Mouse (Mus musculus): ENCODE measurements around the gene Pygo2. TPM values are rescaled to one million over a fixed set of nuclear protein-coding genes. Genes with fewer than 3 reads are reported as not detected.

Pygo2 gene
- total and polyA plus RNA-seq, 3 experiments = 12.5 to 15.3 (median 14.4) TPM

GRCm38 (mm10) chr3:89395419-89395805 lies 34.6 kb upstream of the Pygo2 start:
- intact Hi-C loops (cut with DNase I) = loop anchor here (1.0 to 5.0 kb wide), 3 partner anchors 14 to 92 kb away; partner anchors contain the start of gene Pygo2
- WGBS = 10% methylated on average over 10 of the region's 10 CpGs

GRCm38 (mm10) chr3:89395806-89396653 lies 34.0 kb upstream of the Pygo2 start:
- Histone ChIP-seq H3K4me3 (peak overlapping the region; percentile 83), H3K79me2 (replicated peaks; ENCODE audit: control insufficient read depth, insufficient read depth, low read length) (no peaks in the 10 kb centered on the region), H3K4me1 (ENCODE audit: control insufficient read depth, insufficient read depth, low read length) (peaks cover 2% of the 10 kb centered on the region), H3K27me3 (ENCODE audit: control insufficient read depth, insufficient read depth, low read length) (no peaks in the 10 kb centered on the region), H3K27ac (peak overlapping the region; percentile 99), H3K36me3 (ENCODE audit: control insufficient read depth, insufficient read depth, low read length) (no peaks in the 10 kb centered on the region), H3K9ac (ENCODE audit: low read depth, low read length) (peak overlapping the region; percentile 54)
- TF ChIP-seq EP300 (IDR thresholded peaks at IDR 0.05; ENCODE audit: insufficient read depth, low read depth, low read length) (0 out of 2 replicates have a peak, but pooled peaks have one; percentile 65), POLR2A (IDR thresholded peaks at IDR 0.05; ENCODE audit: insufficient read depth, low read depth, low read length) (no peak), CTCF (IDR thresholded peaks at IDR 0.05) (peak; percentile 91)
- 1% methylated on average over 38 of the region's 44 CpGs for WGBS
- intact Hi-C loops (cut with DNase I) = loop anchor here (1.0 to 5.0 kb wide), 4 partner anchors 13 to 91 kb away; partner anchors contain the start of gene Pygo2
- DNase-seq = peak; percentile 75 to 79

More at GRCm38 (mm10) chr3:89395419-89395805, 34.6 kb upstream of the Pygo2 start:
- H3K4me3 ChIP-seq = peak overlapping the region; percentile 83
- H3K36me3 ChIP-seq (ENCODE audit: control insufficient read depth, insufficient read depth, low read length) = no peaks in the 10 kb centered on the region
- TF ChIP-seq CTCF (IDR thresholded peaks at IDR 0.05) (no peak), POLR2A (IDR thresholded peaks at IDR 0.05; ENCODE audit: insufficient read depth, low read depth, low read length) (no peak), EP300 (IDR thresholded peaks at IDR 0.05; ENCODE audit: insufficient read depth, low read depth, low read length) (no peak)
- peaks cover 3% of the 10 kb centered on the region for H3K4me1 ChIP-seq (ENCODE audit: control insufficient read depth, insufficient read depth, low read length)
- H3K79me2 ChIP-seq (replicated peaks; ENCODE audit: control insufficient read depth, insufficient read depth, low read length) = no peaks in the 10 kb centered on the region
- peak in 1 of 2 experiments; percentile 44 for DNase-seq
- H3K27ac ChIP-seq = peak overlapping the region; percentile 99
- H3K9ac ChIP-seq (ENCODE audit: low read depth, low read length) = peak overlapping the region; percentile 54
- H3K27me3 ChIP-seq (ENCODE audit: control insufficient read depth, insufficient read depth, low read length) = no peaks in the 10 kb centered on the region

- H3K36me3 ChIP-seq (ENCODE audit: control insufficient read depth, insufficient read depth, low read length) = no peaks in the 10 kb centered on the region
- peak overlapping the region; percentile 99 for H3K27ac ChIP-seq
- H3K79me2 ChIP-seq (replicated peaks; ENCODE audit: control insufficient read depth, insufficient read depth, low read length) = no peaks in the 10 kb centered on the region
- H3K4me1 ChIP-seq (ENCODE audit: control insufficient read depth, insufficient read depth, low read length) = no peaks in the 10 kb centered on the region; the same call in 1 of the 2 replicates
- peak overlapping the region; percentile 83 for H3K4me3 ChIP-seq
- no peaks in the 10 kb centered on the region for H3K27me3 ChIP-seq (ENCODE audit: control insufficient read depth, insufficient read depth, low read length)
- no peak for DNase-seq
- intact Hi-C loops (cut with DNase I) = loop anchor here (2.0 to 5.0 kb wide), 2 partner anchors 62 to 91 kb away; no protein-coding TSS in a partner anchor
- WGBS = under 1% methylated on average over 4 of the region's 4 CpGs
- TF ChIP-seq CTCF (IDR thresholded peaks at IDR 0.05) (no peak), POLR2A (IDR thresholded peaks at IDR 0.05; ENCODE audit: insufficient read depth, low read depth, low read length) (no peak), EP300 (IDR thresholded peaks at IDR 0.05; ENCODE audit: insufficient read depth, low read depth, low read length) (no peak)
- H3K9ac ChIP-seq (ENCODE audit: low read depth, low read length) = peak overlapping the region; percentile 40; the same call in 1 of the 2 replicates
Observed at GRCm38 (mm10) chr3:89396654-89397005, 33.4 kb upstream of the Pygo2 start.

DNA sequence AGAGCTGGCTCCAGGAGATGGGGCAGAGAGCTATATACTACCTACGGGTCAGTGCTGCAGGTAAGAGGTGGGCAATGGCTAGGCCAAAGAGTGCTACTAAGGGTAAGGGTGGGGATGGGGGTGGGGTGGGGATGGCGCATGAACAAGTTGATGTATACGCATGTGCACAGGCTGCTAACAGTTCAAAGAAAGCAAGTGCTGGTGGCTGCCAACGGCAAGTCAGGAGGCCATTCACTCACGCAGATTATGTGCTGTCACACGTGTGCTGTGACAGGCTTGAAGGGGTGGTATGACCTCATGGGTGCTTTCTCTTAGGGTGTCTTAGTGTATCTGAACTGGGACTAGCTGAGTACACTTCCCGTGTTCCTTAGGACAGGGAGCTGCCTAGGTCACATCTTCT lies 28.7 kb upstream of the Pygo2 start:
- intact Hi-C loops (cut with DNase I) = no loop called here
- no peak for DNase-seq
- no peaks in the 10 kb centered on the region for H3K36me3 ChIP-seq (ENCODE audit: control insufficient read depth, insufficient read depth, low read length)

DNA sequence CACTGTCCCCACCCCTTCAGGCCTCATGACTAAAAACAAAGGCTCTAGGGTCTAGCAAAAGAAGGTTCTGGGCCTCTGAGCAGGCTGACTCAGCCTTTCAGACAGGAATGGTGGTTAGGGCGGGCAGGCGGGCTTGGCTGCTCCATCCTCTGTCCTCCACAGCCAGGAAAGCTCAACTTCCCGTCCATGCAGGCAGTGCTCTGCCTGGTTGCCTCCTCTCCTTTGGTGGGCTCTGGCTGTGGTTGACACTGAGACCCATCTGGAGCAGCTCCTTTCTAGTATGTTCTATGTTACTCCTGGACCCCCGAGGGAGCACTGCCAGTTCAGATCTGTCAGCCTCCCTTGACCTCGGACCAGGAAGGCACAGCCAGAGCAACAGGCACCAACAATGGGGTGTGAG lies 27.3 kb upstream of the Pygo2 start, which contains the start of gene Lenep:
Lenep (minus strand) TSS at position 101 of the 400 bp plus-strand sequence.
- WGBS = 64% methylated on average over 5 of the region's 5 CpGs
- H3K79me2 ChIP-seq (replicated peaks; ENCODE audit: control insufficient read depth, insufficient read depth, low read length) = no peaks in the 10 kb centered on the region
- no peak within 1 kb of the TSS for H3K9ac ChIP-seq (ENCODE audit: low read depth, low read length)
- H3K27me3 ChIP-seq (ENCODE audit: control insufficient read depth, insufficient read depth, low read length) = no peaks in the 10 kb centered on the region
- no peak within 1 kb of the TSS for H3K4me3 ChIP-seq
- no peak for DNase-seq
- TF ChIP-seq CTCF (IDR thresholded peaks at IDR 0.05) (no peak), POLR2A (IDR thresholded peaks at IDR 0.05; ENCODE audit: insufficient read depth, low read depth, low read length) (no peak), EP300 (IDR thresholded peaks at IDR 0.05; ENCODE audit: insufficient read depth, low read depth, low read length) (no peak)
- H3K36me3 ChIP-seq (ENCODE audit: control insufficient read depth, insufficient read depth, low read length) = no peaks in the 10 kb centered on the region
- H3K27ac ChIP-seq = no peak within 1 kb of the TSS
- H3K4me1 ChIP-seq (ENCODE audit: control insufficient read depth, insufficient read depth, low read length) = no peaks in the 10 kb centered on the region
- intact Hi-C loops (cut with DNase I) = no loop called here

More for the DNA sequence above, 28.7 kb upstream of the Pygo2 start:
- WGBS = 82% methylated on average over 7 of the region's 7 CpGs
- H3K4me3 ChIP-seq = no peak overlapping the region
- TF ChIP-seq CTCF (IDR thresholded peaks at IDR 0.05) (no peak), EP300 (IDR thresholded peaks at IDR 0.05; ENCODE audit: insufficient read depth, low read depth, low read length) (no peak), POLR2A (IDR thresholded peaks at IDR 0.05; ENCODE audit: insufficient read depth, low read depth, low read length) (no peak)
- no peak overlapping the region for H3K9ac ChIP-seq (ENCODE audit: low read depth, low read length)
- no peaks in the 10 kb centered on the region; the same call in 1 of the 2 replicates for H3K4me1 ChIP-seq (ENCODE audit: control insufficient read depth, insufficient read depth, low read length)
- H3K79me2 ChIP-seq (replicated peaks; ENCODE audit: control insufficient read depth, insufficient read depth, low read length) = no peaks in the 10 kb centered on the region
- H3K27me3 ChIP-seq (ENCODE audit: control insufficient read depth, insufficient read depth, low read length) = no peaks in the 10 kb centered on the region
- no peak overlapping the region for H3K27ac ChIP-seq

DNA sequence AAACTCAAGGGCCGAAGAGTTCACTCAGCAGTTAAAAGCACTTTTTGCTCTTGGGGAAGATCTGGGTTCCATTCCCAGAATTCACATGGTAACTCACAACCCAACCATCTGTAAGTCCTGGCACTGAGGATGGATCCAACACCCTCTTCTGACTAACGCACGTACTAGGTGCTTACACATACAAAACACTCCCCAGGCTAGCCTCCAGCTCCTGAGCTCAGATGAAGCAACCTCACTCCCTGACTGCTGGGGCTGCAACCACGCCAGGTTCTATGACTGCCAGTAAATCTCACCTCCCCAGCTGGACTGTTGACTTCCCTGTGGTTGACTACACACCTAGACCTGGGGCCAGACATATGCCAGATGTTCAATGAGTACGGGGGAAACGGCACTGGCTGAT lies 23.1 kb upstream of the Pygo2 start:
- TF ChIP-seq CTCF (IDR thresholded peaks at IDR 0.05) (no peak), POLR2A (IDR thresholded peaks at IDR 0.05; ENCODE audit: insufficient read depth, low read depth, low read length) (no peak), EP300 (IDR thresholded peaks at IDR 0.05; ENCODE audit: insufficient read depth, low read depth, low read length) (no peak)
- intact Hi-C loops (cut with DNase I) = no loop called here
- Histone ChIP-seq H3K9ac (ENCODE audit: low read depth, low read length) (no peak overlapping the region), H3K79me2 (replicated peaks; ENCODE audit: control insufficient read depth, insufficient read depth, low read length) (no peaks in the 10 kb centered on the region), H3K4me3 (no peak overlapping the region), H3K27ac (no peak overlapping the region), H3K4me1 (ENCODE audit: control insufficient read depth, insufficient read depth, low read length) (peaks cover 2% of the 10 kb centered on the region; the same call in 1 of the 2 replicates), H3K36me3 (ENCODE audit: control insufficient read depth, insufficient read depth, low read length) (no peaks in the 10 kb centered on the region), H3K27me3 (ENCODE audit: control insufficient read depth, insufficient read depth, low read length) (no peaks in the 10 kb centered on the region)
- 81% methylated on average over 6 of the region's 6 CpGs for WGBS
- no peak for DNase-seq

All from heart, adult 2 months (tissue).